Mouse (Mus musculus): ENCODE measurements at regions not wholly inside any gene's neighbourhood (a gene's known extent, or its start where the extent isn't known, plus 50 kb on each side); places are given as distances from the start of the nearest gene placed in this dataset.

- H3K27me3 ChIP-seq (ENCODE audit: poor library complexity, severe bottlenecking), result no peaks in the 10 kb centered on the region
- H3K36me3 ChIP-seq (replicated peaks), result no peaks in the 10 kb centered on the region
- no peak for DNase-seq (ENCODE audit: extremely low spot score, low spot score)
- 82% methylated on average over 2 of the region's 2 CpGs for WGBS
- H3K4me3 ChIP-seq, result no peak overlapping the region
- H3K4me1 ChIP-seq, result 0 out of 2 replicates have a peak, but pooled peaks cover 6% of the 10 kb centered on the region
- H3K9me3 ChIP-seq, result no peaks in the 10 kb centered on the region
- no peak overlapping the region for H3K27ac ChIP-seq
These were observed 169.7 kb upstream of the Prdm1 start for GRCm38 (mm10) chr10:44697966-44698365.

- Histone ChIP-seq H3K27ac (no peak overlapping the region), H3K9me3 (no peaks in the 10 kb centered on the region), H3K27me3 (ENCODE audit: poor library complexity, severe bottlenecking) (no peaks in the 10 kb centered on the region), H3K4me3 (no peak overlapping the region), H3K36me3 (replicated peaks) (no peaks in the 10 kb centered on the region), H3K4me1 (0 out of 2 replicates have a peak, but pooled peaks cover 6% of the 10 kb centered on the region)
- no peak for DNase-seq (ENCODE audit: extremely low spot score, low spot score)
- 27% methylated on average over 2 of the region's 2 CpGs for WGBS
These were observed 168.7 kb upstream of the Prdm1 start for GRCm38 (mm10) chr10:44696973-44697372.

DNA sequence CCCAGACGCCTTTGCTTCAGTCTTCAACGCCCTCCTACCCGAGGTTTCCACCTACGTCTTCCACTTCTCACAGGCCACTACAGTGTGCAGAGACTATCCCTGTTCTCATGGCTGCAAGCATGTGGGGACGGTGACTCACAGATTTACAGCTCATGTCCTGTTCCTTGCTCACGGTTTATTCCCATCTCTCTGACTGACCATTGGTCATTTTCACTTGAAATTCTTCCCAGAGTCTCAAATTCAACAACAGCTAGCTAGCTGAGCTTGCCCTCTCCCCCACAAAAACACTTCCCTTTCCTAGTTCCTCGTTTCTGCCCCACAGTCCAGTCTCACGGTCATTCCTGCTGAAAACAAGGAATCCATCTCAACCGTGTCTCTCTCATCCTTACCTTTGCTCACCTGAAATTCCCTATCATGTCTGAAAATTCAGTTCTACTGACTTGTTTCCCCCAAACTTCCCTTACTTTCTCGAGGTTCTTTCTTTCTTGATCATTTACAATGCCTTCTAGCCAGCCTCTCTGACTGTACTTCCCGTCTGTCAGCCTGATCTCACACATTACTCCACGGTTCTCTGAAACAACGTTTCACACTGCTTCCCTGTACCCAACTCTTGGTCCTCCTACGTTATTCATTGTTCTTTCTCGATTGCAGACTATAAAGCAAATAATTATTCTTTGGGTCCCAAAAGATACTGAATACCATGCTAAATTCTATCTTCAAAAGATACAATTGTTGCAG lies 163.5 kb upstream of the Prdm1 start:
- Histone ChIP-seq H3K4me1 (0 out of 2 replicates have a peak, but pooled peaks cover 1% of the 10 kb centered on the region), H3K4me3 (no peak overlapping the region), H3K27ac (no peak overlapping the region), H3K36me3 (replicated peaks) (no peaks in the 10 kb centered on the region), H3K27me3 (ENCODE audit: poor library complexity, severe bottlenecking) (no peaks in the 10 kb centered on the region), H3K9me3 (no peaks in the 10 kb centered on the region)
- DNase-seq (ENCODE audit: extremely low spot score, low spot score), result no peak
- 90% methylated on average over 15 of the region's 15 CpGs for WGBS

- no peak overlapping the region for H3K27ac ChIP-seq
- no peaks in the 10 kb centered on the region for H3K27me3 ChIP-seq (ENCODE audit: poor library complexity, severe bottlenecking)
- no peaks in the 10 kb centered on the region for H3K4me1 ChIP-seq
- H3K4me3 ChIP-seq, result no peak overlapping the region
- H3K36me3 ChIP-seq (replicated peaks), result no peaks in the 10 kb centered on the region
- no peaks in the 10 kb centered on the region for H3K9me3 ChIP-seq
- WGBS, result 85% methylated on average over 3 of the region's 3 CpGs
- no peak for DNase-seq (ENCODE audit: extremely low spot score, low spot score)
These were observed 160.3 kb upstream of the Prdm1 start for GRCm38 (mm10) chr10:44688555-44688954.

- Histone ChIP-seq H3K4me1 (no peaks in the 10 kb centered on the region), H3K27ac (no peak overlapping the region), H3K36me3 (replicated peaks) (no peaks in the 10 kb centered on the region), H3K9me3 (no peaks in the 10 kb centered on the region), H3K4me3 (no peak overlapping the region), H3K27me3 (ENCODE audit: poor library complexity, severe bottlenecking) (no peaks in the 10 kb centered on the region)
- WGBS, result 82% methylated on average over 4 of the region's 4 CpGs
- DNase-seq (ENCODE audit: extremely low spot score, low spot score), result no peak
These were observed 157.8 kb upstream of the Prdm1 start for GRCm38 (mm10) chr10:44686055-44686454.

- WGBS, result 81% methylated on average over 3 of the region's 3 CpGs
- Histone ChIP-seq H3K9me3 (no peaks in the 10 kb centered on the region), H3K4me3 (no peak overlapping the region), H3K27me3 (ENCODE audit: poor library complexity, severe bottlenecking) (no peaks in the 10 kb centered on the region), H3K27ac (no peak overlapping the region), H3K4me1 (no peaks in the 10 kb centered on the region), H3K36me3 (replicated peaks) (no peaks in the 10 kb centered on the region)
- DNase-seq (ENCODE audit: extremely low spot score, low spot score), result no peak
These were observed 156.9 kb upstream of the Prdm1 start for GRCm38 (mm10) chr10:44685215-44685614.

DNA sequence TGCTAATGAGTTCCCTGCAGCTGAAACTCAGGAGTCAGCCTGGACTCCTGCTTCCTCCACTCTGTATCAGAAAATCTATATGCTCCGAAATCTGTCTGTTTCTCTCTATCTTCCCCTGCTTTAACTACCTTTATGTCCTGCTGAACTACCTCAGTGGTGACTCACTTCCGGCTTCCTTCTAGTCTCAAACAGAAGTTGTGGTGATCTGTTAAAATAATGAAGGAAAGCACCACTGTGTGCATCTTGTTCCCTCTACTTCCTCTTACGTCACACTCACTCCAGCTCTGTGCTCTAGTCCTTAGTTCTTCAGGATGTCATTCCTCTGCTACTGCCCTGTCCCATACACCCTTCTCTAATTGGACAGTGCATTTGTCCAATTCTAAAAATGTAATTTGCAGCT lies 148.2 kb upstream of the Prdm1 start:
- no peak for DNase-seq (ENCODE audit: extremely low spot score, low spot score)
- no peaks in the 10 kb centered on the region for H3K36me3 ChIP-seq (replicated peaks)
- H3K4me3 ChIP-seq, result no peak overlapping the region
- H3K27ac ChIP-seq, result no peak overlapping the region
- no peaks in the 10 kb centered on the region for H3K9me3 ChIP-seq
- no peaks in the 10 kb centered on the region for H3K27me3 ChIP-seq (ENCODE audit: poor library complexity, severe bottlenecking)
- WGBS, result 86% methylated on average over 3 of the region's 3 CpGs
- H3K4me1 ChIP-seq, result no peaks in the 10 kb centered on the region

- no peaks in the 10 kb centered on the region for H3K36me3 ChIP-seq (replicated peaks)
- no peak overlapping the region for H3K27ac ChIP-seq
- no peak overlapping the region for H3K4me3 ChIP-seq
- no peaks in the 10 kb centered on the region for H3K27me3 ChIP-seq (ENCODE audit: poor library complexity, severe bottlenecking)
- WGBS, result 71% methylated on average over 4 of the region's 4 CpGs
- no peaks in the 10 kb centered on the region for H3K9me3 ChIP-seq
- no peaks in the 10 kb centered on the region for H3K4me1 ChIP-seq
- no peak for DNase-seq (ENCODE audit: extremely low spot score, low spot score)
These were observed 137.3 kb upstream of the Prdm1 start for GRCm38 (mm10) chr10:44665509-44666144.

DNA sequence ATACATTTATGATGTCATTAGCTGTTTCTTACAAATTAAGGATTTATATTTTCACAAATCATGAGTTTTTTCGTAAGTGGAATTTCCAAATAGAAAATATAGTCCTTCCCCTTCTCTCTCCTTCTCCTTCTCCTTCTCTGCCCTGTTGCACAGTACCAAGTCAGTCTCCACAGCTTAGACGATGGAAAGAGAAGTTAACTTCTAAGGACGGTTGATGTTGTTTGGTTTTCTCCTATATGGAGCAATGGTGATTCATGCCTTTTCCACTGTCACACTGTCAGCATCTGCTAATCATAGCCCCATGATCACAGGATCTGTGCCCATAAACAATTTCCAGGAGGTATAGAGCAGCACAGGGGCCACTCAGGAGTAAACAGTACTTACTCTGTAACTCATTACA lies 131.2 kb upstream of the Prdm1 start:
- 89% methylated on average over 3 of the region's 3 CpGs for WGBS
- no peak overlapping the region for H3K27ac ChIP-seq
- H3K4me1 ChIP-seq, result no peaks in the 10 kb centered on the region
- DNase-seq (ENCODE audit: extremely low spot score, low spot score), result no peak
- H3K27me3 ChIP-seq (ENCODE audit: poor library complexity, severe bottlenecking), result no peaks in the 10 kb centered on the region
- no peaks in the 10 kb centered on the region for H3K36me3 ChIP-seq (replicated peaks)
- no peak overlapping the region for H3K4me3 ChIP-seq
- H3K9me3 ChIP-seq, result no peaks in the 10 kb centered on the region

DNA sequence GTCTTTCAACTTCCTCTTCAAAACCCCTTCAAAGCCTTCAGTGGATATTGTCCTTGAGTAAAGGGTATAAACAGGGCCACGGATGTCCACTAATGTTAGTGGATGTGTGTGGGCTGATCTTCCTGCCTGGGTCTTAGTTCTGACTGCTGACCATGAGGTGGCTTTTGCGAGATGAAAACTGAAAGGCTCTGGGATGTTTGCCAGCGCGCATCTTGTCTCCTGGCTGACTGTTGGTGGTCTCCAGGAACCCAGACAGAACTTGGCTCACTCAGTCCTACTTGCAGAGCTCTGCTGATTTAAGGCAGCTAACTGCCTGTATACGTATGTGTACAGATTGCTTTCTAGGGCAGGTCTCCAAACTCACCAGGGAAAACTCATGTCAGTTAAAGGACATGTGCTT lies 125.5 kb upstream of the Prdm1 start:
- no peak for DNase-seq (ENCODE audit: extremely low spot score, low spot score)
- no peak overlapping the region for H3K4me3 ChIP-seq
- no peaks in the 10 kb centered on the region for H3K27me3 ChIP-seq (ENCODE audit: poor library complexity, severe bottlenecking)
- no peaks in the 10 kb centered on the region for H3K4me1 ChIP-seq
- 87% methylated on average over 5 of the region's 5 CpGs for WGBS
- H3K9me3 ChIP-seq, result no peaks in the 10 kb centered on the region
- no peak overlapping the region for H3K27ac ChIP-seq
- H3K36me3 ChIP-seq (replicated peaks), result no peaks in the 10 kb centered on the region

GRCm38 (mm10) chr10:44647021-44647420 lies 118.7 kb upstream of the Prdm1 start:
- 44% methylated on average over 5 of the region's 5 CpGs for WGBS
- H3K27me3 ChIP-seq (ENCODE audit: poor library complexity, severe bottlenecking), result no peaks in the 10 kb centered on the region
- no peak overlapping the region for H3K4me3 ChIP-seq
- H3K27ac ChIP-seq, result no peak overlapping the region
- H3K4me1 ChIP-seq, result peaks cover 5% of the 10 kb centered on the region; the same call in 1 of the 2 replicates
- DNase-seq (ENCODE audit: extremely low spot score, low spot score), result no peak
- no peaks in the 10 kb centered on the region for H3K9me3 ChIP-seq
- no peaks in the 10 kb centered on the region for H3K36me3 ChIP-seq (replicated peaks)

DNA sequence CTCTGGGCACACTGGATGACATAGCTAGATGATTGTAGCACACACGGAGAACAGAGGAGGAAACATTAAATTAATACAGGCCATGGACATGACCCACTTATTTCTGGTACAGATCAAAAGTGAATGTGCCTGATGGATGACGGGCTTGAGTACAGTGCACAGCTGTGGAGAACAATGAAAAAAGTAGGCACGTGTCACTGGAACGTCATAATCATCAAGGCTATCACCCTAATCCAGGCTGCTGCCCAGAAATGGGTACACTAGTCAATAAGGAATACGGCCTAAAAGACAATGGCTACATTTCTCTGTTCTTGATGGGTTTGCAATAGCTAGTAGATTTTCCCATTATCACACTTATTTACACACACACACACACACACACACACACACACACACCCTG lies 118.3 kb upstream of the Prdm1 start:
- 95% methylated on average over 5 of the region's 5 CpGs for WGBS
- H3K36me3 ChIP-seq (replicated peaks), result no peaks in the 10 kb centered on the region

GRCm38 (mm10) chr10:44641616-44642015 lies 113.3 kb upstream of the Prdm1 start:
- no peaks in the 10 kb centered on the region for H3K9me3 ChIP-seq
- H3K36me3 ChIP-seq (replicated peaks), result no peaks in the 10 kb centered on the region
- H3K4me3 ChIP-seq, result no peak overlapping the region
- no peaks in the 10 kb centered on the region for H3K27me3 ChIP-seq (ENCODE audit: poor library complexity, severe bottlenecking)
- WGBS, result 90% methylated on average over 2 of the region's 2 CpGs
- H3K27ac ChIP-seq, result no peak overlapping the region
- DNase-seq (ENCODE audit: extremely low spot score, low spot score), result no peak
- no peaks in the 10 kb centered on the region for H3K4me1 ChIP-seq

More for the DNA sequence above, 118.3 kb upstream of the Prdm1 start:
- DNase-seq (ENCODE audit: extremely low spot score, low spot score), result no peak
- H3K4me1 ChIP-seq, result peaks cover 5% of the 10 kb centered on the region; the same call in 1 of the 2 replicates
- no peaks in the 10 kb centered on the region for H3K9me3 ChIP-seq
- H3K27ac ChIP-seq, result no peak overlapping the region
- no peak overlapping the region for H3K4me3 ChIP-seq
- H3K27me3 ChIP-seq (ENCODE audit: poor library complexity, severe bottlenecking), result no peaks in the 10 kb centered on the region
